Mouse (Mus musculus) retina, adult 2 months (tissue): ENCODE data around the gene Appbp2.

Experiments
- DNase-seq: peaks from one replicate; pipeline ENCODE4 v3.0.0-alpha.2; 2012; ENCODE audit warnings: low read depth, low spot score

Gene Appbp2

GRCm38 (mm10) chr11:85234990-85235841, at the start of gene Appbp2:
Appbp2 (minus strand) TSS chr11:85235130.
- DNase-seq: peak; percentile 80

DNA sequence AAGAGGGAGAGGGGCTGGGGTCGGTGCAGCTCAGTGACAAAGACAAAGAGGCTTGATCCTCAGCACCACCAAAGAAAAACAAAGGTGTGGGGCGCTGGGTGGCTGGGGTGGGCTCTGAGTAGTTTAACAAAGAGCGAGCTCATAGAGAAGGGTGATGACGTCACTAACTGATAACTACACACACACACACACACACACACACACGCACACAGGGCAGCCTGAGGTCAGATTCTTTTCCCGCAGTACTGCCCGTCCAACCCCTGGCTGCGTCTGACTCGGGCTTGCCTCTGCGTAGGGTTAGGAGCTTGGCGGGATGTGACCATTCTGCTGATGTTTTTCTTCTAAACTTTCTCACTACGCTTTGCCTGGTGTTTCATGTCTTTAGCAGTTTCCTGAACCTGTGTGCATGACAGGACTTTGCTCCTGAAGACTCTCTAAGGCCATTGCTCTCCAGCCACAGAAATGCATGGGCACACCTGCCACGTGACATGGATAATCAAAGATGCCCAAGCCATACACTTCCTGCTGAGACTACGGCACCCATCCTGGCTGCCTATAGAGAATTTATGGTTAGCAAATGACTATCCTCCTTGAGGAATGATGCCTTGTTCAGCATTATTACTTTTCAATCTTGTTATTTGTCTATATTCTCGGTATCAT, 46.4 kb upstream of the Appbp2 start:
- no peak for DNase-seq

DNA sequence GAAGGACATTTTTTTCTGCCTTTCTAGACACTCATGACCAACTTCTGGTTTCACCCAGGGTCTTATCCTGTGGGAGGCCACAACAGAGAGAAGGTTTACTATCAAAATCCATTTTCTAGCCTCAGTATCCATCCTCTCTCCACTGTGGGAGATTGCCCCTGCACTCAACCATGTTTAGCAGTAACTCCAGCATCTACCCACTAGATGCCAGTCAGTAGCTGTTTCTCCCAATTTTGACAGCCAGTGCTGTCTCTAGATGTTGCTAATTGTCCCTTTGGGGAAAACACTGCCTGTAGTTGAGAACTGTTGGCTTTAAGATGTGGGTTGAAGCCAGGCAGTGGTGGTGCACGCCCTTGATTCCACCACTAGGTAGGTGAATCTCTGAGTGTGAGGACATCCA, 43.2 kb upstream of the Appbp2 start:
- DNase-seq: no peak

GRCm38 (mm10) chr11:85277609-85278008, 42.7 kb upstream of the Appbp2 start:
- DNase-seq: no peak

DNA sequence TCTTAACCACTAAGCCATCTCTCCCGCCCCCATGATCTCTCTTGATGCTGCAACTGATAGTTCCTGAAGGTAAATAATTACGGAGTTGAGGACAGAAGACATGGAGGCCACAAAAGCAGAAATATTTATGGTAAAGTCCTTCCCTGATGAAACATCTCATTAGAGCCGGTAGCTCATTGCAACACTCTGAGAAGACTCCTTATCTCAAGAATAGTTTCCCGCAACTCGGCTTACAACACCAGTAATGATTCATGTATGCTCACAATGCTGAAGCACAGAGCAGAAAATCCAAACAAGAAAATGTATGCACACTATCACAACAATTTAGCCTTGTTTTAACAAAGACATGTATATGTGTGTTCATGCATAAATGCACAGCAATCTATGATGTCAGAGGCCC, 40.2 kb upstream of the Appbp2 start:
- no peak for DNase-seq

- DNase-seq: no peak
These were observed 38.4 kb upstream of the Appbp2 start for GRCm38 (mm10) chr11:85273299-85273698.

DNA sequence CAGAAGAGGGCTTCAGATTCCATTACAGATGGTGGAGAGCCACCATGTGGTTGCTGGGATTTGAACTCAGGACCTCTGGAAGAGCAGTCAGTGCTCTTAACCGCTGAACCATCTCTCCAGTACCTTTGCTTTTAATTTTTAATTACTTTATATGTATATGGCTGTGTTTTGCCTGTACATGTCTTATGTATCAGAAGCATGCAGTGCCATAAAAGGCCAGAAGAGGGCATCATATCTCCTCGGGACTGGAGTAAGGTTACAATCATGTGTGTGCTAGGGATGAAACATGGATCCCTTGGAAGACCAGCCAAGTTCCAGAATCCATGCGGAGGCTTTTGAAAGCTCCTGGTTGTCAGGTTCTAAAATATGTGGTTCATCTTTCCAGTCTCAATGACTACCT, 35.7 kb upstream of the Appbp2 start:
- peak; percentile 42 for DNase-seq

GRCm38 (mm10) chr11:85267393-85267792, 32.5 kb upstream of the Appbp2 start:
- no peak for DNase-seq

- no peak for DNase-seq
These were observed 29.7 kb upstream of the Appbp2 start for GRCm38 (mm10) chr11:85264635-85265034.

DNA sequence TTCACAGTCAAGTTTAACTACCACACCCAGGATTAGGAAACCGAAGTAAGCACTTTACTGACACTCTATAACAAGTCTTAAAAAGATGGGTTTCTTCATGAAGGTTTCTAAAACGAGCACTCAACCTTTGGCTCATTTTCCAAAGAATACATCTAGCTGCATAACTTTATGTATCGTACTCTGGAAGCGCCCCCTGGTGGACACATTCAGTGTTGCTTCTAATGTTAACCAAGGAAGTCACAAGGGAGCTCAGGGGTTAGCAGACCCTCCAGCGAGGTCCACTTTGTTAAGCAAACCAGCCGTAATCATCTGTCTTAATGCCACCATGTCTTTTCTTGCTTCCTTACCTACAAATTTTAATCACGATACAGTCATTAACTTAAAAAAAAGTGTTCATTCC, 26.3 kb upstream of the Appbp2 start:
- peak; percentile 43 for DNase-seq

DNA sequence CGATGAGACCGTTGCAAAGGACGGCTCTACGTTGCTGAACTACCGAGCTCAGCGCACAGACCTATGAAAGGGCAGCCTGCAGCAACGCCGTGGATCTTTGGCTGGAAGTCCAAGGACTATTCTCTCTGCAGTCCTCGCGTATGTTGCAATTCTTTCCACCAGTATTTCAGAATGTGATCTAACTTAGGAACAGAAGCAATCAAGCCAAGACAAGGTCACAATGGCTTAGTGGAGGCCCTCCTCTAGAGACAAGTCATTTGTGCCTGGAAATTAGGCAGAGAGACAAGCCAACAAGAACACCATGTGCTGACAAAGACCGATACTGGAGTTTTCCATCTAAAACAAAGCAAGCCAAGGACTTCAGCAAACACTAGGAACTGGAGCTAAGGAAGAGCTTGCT, 24.0 kb upstream of the Appbp2 start:
- no peak for DNase-seq

DNA sequence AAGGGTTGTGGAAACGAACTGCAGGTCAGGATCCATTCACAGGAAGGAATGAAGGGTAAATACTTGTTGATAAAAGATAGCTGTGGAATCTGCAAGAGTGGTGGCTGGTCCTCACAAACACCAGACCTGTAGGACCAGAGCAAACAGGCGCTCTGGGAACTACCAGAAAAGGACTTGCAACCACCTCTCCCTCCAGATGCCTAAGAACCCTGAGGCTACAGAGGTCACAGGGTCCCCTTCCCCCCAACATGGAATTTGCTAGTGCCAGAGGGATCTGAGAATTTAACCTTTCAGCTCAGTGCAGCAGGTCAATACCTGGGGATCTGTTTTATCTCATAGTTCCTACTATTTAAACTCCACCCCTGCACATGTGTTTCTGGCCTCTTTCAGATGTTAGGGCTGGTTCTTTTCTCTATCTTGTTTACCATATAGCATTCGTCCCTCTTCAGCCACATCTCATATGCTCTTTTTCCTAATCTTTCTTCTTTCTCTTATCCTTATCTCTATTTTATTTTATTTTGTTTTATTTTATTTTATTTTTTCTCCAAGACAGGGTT, 20.6 kb upstream of the Appbp2 start:
- DNase-seq: no peak

DNA sequence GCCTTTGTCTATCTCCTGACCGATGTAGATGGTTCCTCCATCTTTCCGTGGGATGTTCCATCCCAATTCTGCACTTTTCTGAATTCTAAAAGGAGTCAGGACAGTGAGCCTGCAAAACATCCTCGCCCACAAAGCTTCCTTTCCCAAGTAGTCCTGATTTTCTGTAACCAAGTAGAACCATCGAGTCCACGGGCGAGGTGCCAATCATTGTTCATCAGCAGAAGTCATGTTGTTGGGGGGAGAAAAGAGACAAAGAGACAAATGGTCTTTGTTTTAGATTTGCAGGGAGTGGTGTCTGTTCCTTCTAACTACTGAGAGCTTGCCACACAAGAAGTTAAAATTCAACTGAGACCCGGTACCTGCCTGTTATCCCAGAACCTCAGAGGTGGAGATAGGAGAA, 18.7 kb upstream of the Appbp2 start:
- no peak for DNase-seq

DNA sequence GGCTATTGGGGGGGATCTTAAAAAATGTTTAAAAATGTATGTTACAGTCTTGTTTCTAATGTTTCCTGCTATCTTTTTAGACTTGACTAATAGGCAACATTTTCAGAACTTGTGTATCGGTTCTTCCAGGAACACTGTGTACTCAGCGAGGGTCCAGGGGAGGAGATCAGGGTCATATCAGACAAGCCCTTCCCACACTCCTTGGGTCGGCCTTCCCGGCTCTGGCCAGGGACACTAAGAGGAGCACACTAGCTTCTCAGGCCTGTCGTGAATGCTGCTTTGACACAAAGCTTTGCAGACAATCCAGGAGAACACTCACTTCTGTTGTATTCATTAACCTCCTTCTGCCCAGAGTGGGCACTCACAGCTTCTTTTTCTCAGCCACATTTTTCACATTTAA, 18.1 kb upstream of the Appbp2 start:
- DNase-seq: no peak

DNA sequence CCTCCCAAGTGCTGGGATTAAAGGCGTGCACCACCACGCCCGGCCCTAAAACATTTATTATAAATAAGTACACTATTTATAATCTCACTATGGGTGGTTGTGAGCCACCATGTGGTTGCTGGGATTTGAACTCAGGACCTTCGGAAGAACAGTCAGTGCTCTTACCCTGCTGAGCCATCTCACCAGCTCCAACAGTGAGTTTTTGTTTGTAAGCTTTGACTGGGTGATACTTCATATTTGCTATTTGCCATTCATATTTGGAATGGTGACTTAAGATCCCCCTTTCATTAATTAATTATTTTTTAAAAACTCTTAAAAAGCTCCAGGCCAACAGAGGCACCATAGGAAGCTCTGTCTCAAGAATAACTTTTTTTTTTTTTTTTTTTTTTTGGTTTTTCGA, 17.0 kb upstream of the Appbp2 start:
- no peak for DNase-seq

- no peak for DNase-seq
These were observed 15.5 kb upstream of the Appbp2 start for GRCm38 (mm10) chr11:85250467-85250866.

GRCm38 (mm10) chr11:85249338-85249737, 14.4 kb upstream of the Appbp2 start:
- DNase-seq: no peak

DNA sequence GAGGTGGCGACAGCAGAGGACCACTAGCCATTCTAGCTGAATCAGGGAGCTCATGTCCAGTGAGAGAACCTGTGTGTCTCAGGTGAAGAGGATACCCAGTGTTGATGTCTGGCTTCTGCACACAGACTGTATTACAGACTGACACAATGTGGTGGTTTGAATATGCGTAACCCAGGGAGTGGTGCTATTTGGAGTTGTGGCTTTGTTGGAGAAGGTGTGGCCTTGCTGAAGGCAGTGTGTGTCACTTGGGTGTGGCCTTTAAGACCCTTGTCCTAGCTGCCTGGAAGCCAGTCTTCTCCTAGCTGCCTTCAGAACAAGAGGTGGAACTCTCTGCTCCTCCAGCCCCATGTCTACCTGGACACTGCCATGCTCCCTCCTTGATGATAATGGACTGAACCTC, 13.2 kb upstream of the Appbp2 start:
- no peak for DNase-seq

GRCm38 (mm10) chr11:85241226-85241625, 6.3 kb upstream of the Appbp2 start:
- DNase-seq: no peak

- no peak for DNase-seq
These were observed 5.3 kb upstream of the Appbp2 start for GRCm38 (mm10) chr11:85240211-85240610.

- peak; percentile 65 for DNase-seq
These were observed 454 bp downstream of the Appbp2 start for GRCm38 (mm10) chr11:85234363-85234989.

DNA sequence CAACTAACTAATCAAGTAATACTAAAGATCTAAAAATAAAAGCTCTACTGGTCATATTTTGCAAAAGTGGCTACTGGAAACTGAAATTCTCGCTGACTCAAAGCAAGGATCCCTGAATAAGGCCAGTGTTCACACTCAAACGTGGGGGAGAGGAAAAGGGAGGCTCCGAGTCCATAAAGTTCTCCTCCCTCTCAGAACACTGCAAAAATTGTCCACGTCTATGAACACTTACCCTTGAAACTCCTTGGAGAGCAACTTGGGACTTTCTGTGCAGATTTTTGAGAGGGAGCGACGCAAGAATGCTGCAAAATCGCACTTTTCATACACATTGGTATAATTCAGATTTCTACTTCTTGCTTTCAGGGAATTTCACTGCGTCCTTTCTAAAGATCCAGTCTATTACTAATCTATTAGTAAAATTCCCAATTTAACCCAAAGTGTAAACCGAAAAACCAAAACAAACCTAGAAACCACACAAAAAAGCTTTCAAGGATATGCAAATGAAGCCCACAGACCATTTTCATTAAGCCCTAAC, 1.2 kb downstream of the Appbp2 start:
- DNase-seq: no peak
